Comparison of ENCODE assay signal across 20 mouse cellular contexts in genomic region chr1:78188299-78188698, GRCm38 (mm10). TPM values are rescaled to one million over a fixed set of nuclear protein-coding genes. Genes with fewer than 3 reads are reported as not detected.
DNase-seq lines count a peak whose midpoint lies in the region; ATAC-seq lines count a peak whose summit lies in the region.
"Had no signal": no experiment of that assay in that cellular context is flagged by ENCODE, and none has a peak within 500 bp of the region (broad histone marks: within the 10 kb centered on the region; RNA-seq: fewer than 3 reads in every experiment).

No protein-coding gene starts in this region.

- H3K27me3 ChIP-seq in forebrain, embryonic 11.5 days (ENCODE audit: control insufficient read depth, insufficient read depth, low read length) = peaks cover 78% of the 10 kb centered on the region
- H3K27me3 ChIP-seq in forebrain, embryonic 12.5 days = peaks cover 88% of the 10 kb centered on the region
- peaks cover 99% of the 10 kb centered on the region for H3K27me3 ChIP-seq in hindbrain, embryonic 10.5 days (ENCODE audit: insufficient read depth, poor library complexity, severe bottlenecking)
- peaks cover 76% of the 10 kb centered on the region for H3K27me3 ChIP-seq in midbrain, embryonic 12.5 days
- H3K27me3 ChIP-seq in neural tube, embryonic 14.5 days (ENCODE audit: control insufficient read depth, insufficient read depth, low read length) = peaks cover 13% of the 10 kb centered on the region; the same call in 1 of the 2 replicates

- DNase-seq in forebrain, embryonic 11.5 days (ENCODE audit: low spot score) = peak; percentile 31
- DNase-seq in hindbrain, embryonic 10.5 days (ENCODE audit: low spot score) = peak; percentile 9
- no peak for DNase-seq in gastrocnemius, adult 8-10 months (ENCODE audit: low spot score in 2 of 2)
- no peak for DNase-seq in heart, postnatal 10 days
- DNase-seq: adrenal gland, postnatal 36 days; gastrocnemius, postnatal 36 days; kidney, adult 2 months; kidney, postnatal 4 days; layer of hippocampus, postnatal 36 days; lung, postnatal 10 days; right cerebral cortex, adult 18-20 months; thymus, postnatal 36 days had no signal

- ATAC-seq in forebrain, embryonic 11.5 days (replicated peaks; ENCODE audit: low FRiP score) = no peak
- no peak for ATAC-seq in forebrain, embryonic 12.5 days (ENCODE audit: low FRiP score)
- ATAC-seq in midbrain, embryonic 12.5 days (ENCODE audit: low FRiP score, low read depth) = no peak
- no peak for ATAC-seq in neural tube, embryonic 14.5 days (ENCODE audit: low read depth)
- ATAC-seq: activated CD4-positive, CD25-positive, alpha-beta regulatory T cell, adult 4 months had no signal

- H3K4me1 ChIP-seq in forebrain, embryonic 11.5 days (replicated peaks; ENCODE audit: control insufficient read depth, insufficient read depth, low read length) = peaks cover 15% of the 10 kb centered on the region
- peaks cover 38% of the 10 kb centered on the region for H3K4me1 ChIP-seq in forebrain, embryonic 12.5 days
- peaks cover 77% of the 10 kb centered on the region for H3K4me1 ChIP-seq in hindbrain, embryonic 10.5 days (replicated peaks)
- peaks cover 30% of the 10 kb centered on the region for H3K4me1 ChIP-seq in midbrain, embryonic 12.5 days
- no peaks in the 10 kb centered on the region; the same call in 1 of the 2 replicates for H3K4me1 ChIP-seq in neural tube, embryonic 14.5 days (ENCODE audit: control insufficient read depth, insufficient read depth, low read length)
- H3K4me1 ChIP-seq: liver, embryonic 15.5 days had no signal

- H3K27ac ChIP-seq in forebrain, embryonic 11.5 days (ENCODE audit: low read depth, low read length) = no peak overlapping the region
- no peak overlapping the region for H3K27ac ChIP-seq in forebrain, embryonic 12.5 days
- peak overlapping the region; percentile 95 for H3K27ac ChIP-seq in hindbrain, embryonic 10.5 days
- peak overlapping the region; percentile 96 for H3K27ac ChIP-seq in midbrain, embryonic 12.5 days (replicated peaks)
- H3K27ac ChIP-seq in neural tube, embryonic 14.5 days (ENCODE audit: low read depth, low read length) = no peak overlapping the region
- H3K27ac ChIP-seq: heart, embryonic 13.5 days; liver, embryonic 15.5 days; stomach, postnatal 0 days had no signal

- intact Hi-C loops in heart, postnatal 10 days (cut with DNase I) = no loop called here

- no peak overlapping the region for H3K4me3 ChIP-seq in forebrain, embryonic 11.5 days (ENCODE audit: low read depth, low read length)
- H3K4me3 ChIP-seq in forebrain, embryonic 12.5 days (replicated peaks) = no peak overlapping the region
- H3K4me3 ChIP-seq in hindbrain, embryonic 10.5 days = peak overlapping the region; percentile 72
- H3K4me3 ChIP-seq in midbrain, embryonic 12.5 days = peak overlapping the region; percentile 67
- H3K4me3 ChIP-seq in neural tube, embryonic 14.5 days (ENCODE audit: low read depth, low read length) = no peak overlapping the region
- H3K4me3 ChIP-seq: liver, embryonic 15.5 days had no signal

- WGBS in forebrain, embryonic 11.5 days = 5% methylated on average over 2 of the region's 2 CpGs
- 1% methylated on average over 2 of the region's 2 CpGs for WGBS in forebrain, embryonic 12.5 days
- WGBS in hindbrain, embryonic 10.5 days = 6% methylated on average over 2 of the region's 2 CpGs
- WGBS in midbrain, embryonic 12.5 days = 2% methylated on average over 2 of the region's 2 CpGs
- 1% methylated on average over 2 of the region's 2 CpGs for WGBS in neural tube, embryonic 14.5 days

- H3K9ac ChIP-seq in forebrain, embryonic 11.5 days (ENCODE audit: low read length) = no peak overlapping the region
- no peak overlapping the region for H3K9ac ChIP-seq in forebrain, embryonic 12.5 days
- H3K9ac ChIP-seq in midbrain, embryonic 12.5 days (replicated peaks) = peak overlapping the region; percentile 46
- H3K9ac ChIP-seq in neural tube, embryonic 14.5 days (replicated peaks; ENCODE audit: low read depth, low read length) = no peak overlapping the region
- H3K9ac ChIP-seq: heart, embryonic 13.5 days; liver, embryonic 15.5 days had no signal

- no peaks in the 10 kb centered on the region for H3K9me3 ChIP-seq in forebrain, embryonic 11.5 days (ENCODE audit: control insufficient read depth, low read length)
- no peaks in the 10 kb centered on the region for H3K9me3 ChIP-seq in forebrain, embryonic 12.5 days
- H3K9me3 ChIP-seq in hindbrain, embryonic 10.5 days = no peaks in the 10 kb centered on the region
- H3K9me3 ChIP-seq in midbrain, embryonic 12.5 days = no peaks in the 10 kb centered on the region
- no peaks in the 10 kb centered on the region for H3K9me3 ChIP-seq in neural tube, embryonic 14.5 days (ENCODE audit: control insufficient read depth, low read length)
- H3K9me3 ChIP-seq: heart, embryonic 13.5 days; liver, embryonic 15.5 days had no signal

- H3K4me2 ChIP-seq in forebrain, embryonic 11.5 days (ENCODE audit: low read depth, low read length, severe bottlenecking) = no peak overlapping the region
- H3K4me2 ChIP-seq in forebrain, embryonic 12.5 days = no peak overlapping the region
- peak overlapping the region; percentile 72 for H3K4me2 ChIP-seq in midbrain, embryonic 12.5 days (replicated peaks)
- H3K4me2 ChIP-seq in neural tube, embryonic 14.5 days (ENCODE audit: low read depth, low read length) = peak overlapping the region; percentile 49; the same call in 1 of the 2 replicates
- H3K4me2 ChIP-seq: liver, embryonic 15.5 days had no signal

- H3K36me3 ChIP-seq in forebrain, embryonic 11.5 days (ENCODE audit: control insufficient read depth, insufficient read depth, low read length) = no peaks in the 10 kb centered on the region
- H3K36me3 ChIP-seq in forebrain, embryonic 12.5 days (replicated peaks) = no peaks in the 10 kb centered on the region
- peaks cover 41% of the 10 kb centered on the region for H3K36me3 ChIP-seq in hindbrain, embryonic 10.5 days
- H3K36me3 ChIP-seq in midbrain, embryonic 12.5 days = 0 out of 2 replicates have a peak, but pooled peaks cover 8% of the 10 kb centered on the region
- no peaks in the 10 kb centered on the region for H3K36me3 ChIP-seq in neural tube, embryonic 14.5 days (ENCODE audit: control insufficient read depth, insufficient read depth, low read length)
- H3K36me3 ChIP-seq: heart, embryonic 13.5 days; liver, embryonic 15.5 days had no signal

RNA-seq across cellular contexts. Expression of gene Pax3, which starts 8.6 kb away (rescaled TPM):
- 4.4 and 4.7 TPM in 2 replicates for polyA plus RNA-seq in forebrain, embryonic 11.5 days (2014; fragmentation: Nextera tagmentation; extraction: Ambion mirVana)
- 3.3 and 3.6 TPM in 2 replicates for polyA plus RNA-seq in forebrain, embryonic 12.5 days (2016; fragmentation: Nextera tagmentation; extraction: Ambion mirVana)
- 47.6 and 54.6 TPM in 2 replicates for polyA plus RNA-seq in hindbrain, embryonic 10.5 days (2016; fragmentation: Nextera tagmentation; extraction: Ambion mirVana)
- 53.6 and 61.9 TPM in 2 replicates for polyA plus RNA-seq in midbrain, embryonic 12.5 days (2016; fragmentation: Nextera tagmentation; extraction: Ambion mirVana)
- polyA plus RNA-seq in neural tube, embryonic 14.5 days (2014; fragmentation: Nextera tagmentation; extraction: Ambion mirVana) = 4.6 and 6.3 TPM in 2 replicates
- total RNA-seq in gastrocnemius, adult 8-10 months (2022) = not detected
- under 1 TPM in 1 of 2 experiments, not detected in 1; 0.15 TPM for total RNA-seq in heart, postnatal 10 days (2021)
- total RNA-seq: adrenal gland, postnatal 36 days; gastrocnemius, postnatal 36 days; layer of hippocampus, postnatal 36 days; megakaryocyte-erythroid progenitor cell, adult 5-6 weeks had no signal
- polyA plus RNA-seq: stomach, postnatal 0 days had no signal

Comparison
In these comparisons a context has a peak if more than half of its experiments do, and no peak if none do; other contexts are left out.
1. DNase-seq: peak in forebrain, embryonic 11.5 days (single experiment) and hindbrain, embryonic 10.5 days (single experiment); none in gastrocnemius, adult 8-10 months (0 of 2) and heart, postnatal 10 days (0 of 2).
2. H3K27ac ChIP-seq: peak in hindbrain, embryonic 10.5 days (single experiment) and midbrain, embryonic 12.5 days (single experiment); none in forebrain, embryonic 11.5 days (single experiment), forebrain, embryonic 12.5 days (single experiment) and neural tube, embryonic 14.5 days (single experiment).
3. H3K4me2 ChIP-seq: peak in midbrain, embryonic 12.5 days (single experiment) and neural tube, embryonic 14.5 days (single experiment); none in forebrain, embryonic 11.5 days (single experiment) and forebrain, embryonic 12.5 days (single experiment).
4. H3K4me3 ChIP-seq: peak in hindbrain, embryonic 10.5 days (single experiment) and midbrain, embryonic 12.5 days (single experiment); none in forebrain, embryonic 11.5 days (single experiment), forebrain, embryonic 12.5 days (single experiment) and neural tube, embryonic 14.5 days (single experiment).